Mouse (Mus musculus) gastrocnemius, postnatal 14 days (tissue): ENCODE measurements around the gene Krt16. TPM values are rescaled to one million over a fixed set of nuclear protein-coding genes. Genes with fewer than 3 reads are reported as not detected.
"Not testable (repeated sequence)": the region's sequence is repeated elsewhere in the genome, so short reads cannot be mapped to it uniquely, and the experiment has no call there.

Experiments
- DNase-seq: peaks from one replicate; pipeline ENCODE4 v3.0.0; 2021; ENCODE audit warnings: mixed read lengths
- intact Hi-C: fragments of 180-260 bp; cut with DNase I; formaldehyde crosslinking; loops from one replicate; pipeline ENCODE4 v1.15.1; 2025; ENCODE audit warnings: low total_unique reads
- total RNA-seq, 2 experiments: library from RNA; stranded (reverse); gene quantifications; 2 replicates each; pipeline ENCODE4 v1.2.3; 2021

Krt16 gene
- total RNA-seq, 2 experiments from 2014 or later = not detected

GRCm38 (mm10) chr11:100260514-100261234 is 12.0 kb upstream of the Krt16 start, which contains the start of gene Krt17:
Krt17 (minus strand) TSS chr11:100261029.
- intact Hi-C loops = no loop called here
- no peak for DNase-seq

GRCm38 (mm10) chr11:100259079-100259478 is 10.4 kb upstream of the Krt16 start:
- DNase-seq = no peak
- intact Hi-C loops = no loop called here

GRCm38 (mm10) chr11:100257967-100258366 is 9.3 kb upstream of the Krt16 start:
- DNase-seq = no peak
- intact Hi-C loops = no loop called here

GRCm38 (mm10) chr11:100255514-100255913 is 6.8 kb upstream of the Krt16 start:
- intact Hi-C loops = no loop called here
- no peak for DNase-seq

GRCm38 (mm10) chr11:100254360-100255090 is 5.8 kb upstream of the Krt16 start:
- intact Hi-C loops = no loop called here
- DNase-seq = no peak

- intact Hi-C loops, DNase-seq: not testable (repeated sequence)
These were observed 2.2 kb downstream of the Krt16 start for GRCm38 (mm10) chr11:100246471-100246870.

- DNase-seq, intact Hi-C loops: not testable (repeated sequence)
These were observed 8.4 kb downstream of the Krt16 start for GRCm38 (mm10) chr11:100240272-100240671.

- intact Hi-C loops = no loop called here
- DNase-seq = no peak
These were observed 27.0 kb downstream of the Krt16 start for GRCm38 (mm10) chr11:100221741-100222140.

GRCm38 (mm10) chr11:100219304-100219703 is 29.4 kb downstream of the Krt16 start:
- intact Hi-C loops = no loop called here
- no peak for DNase-seq

GRCm38 (mm10) chr11:100208542-100208941 is 40.2 kb downstream of the Krt16 start:
- DNase-seq = no peak
- intact Hi-C loops = no loop called here

- intact Hi-C loops = no loop called here
- no peak for DNase-seq
These were observed 41.2 kb downstream of the Krt16 start, which contains the start of gene Krt14 for GRCm38 (mm10) chr11:100207498-100207897. Krt14 (minus strand) TSS chr11:100207548.

- intact Hi-C loops = no loop called here
- DNase-seq = no peak
These were observed 45.3 kb downstream of the Krt16 start for GRCm38 (mm10) chr11:100203448-100203847.

GRCm38 (mm10) chr11:100202906-100203305 is 45.8 kb downstream of the Krt16 start:
- DNase-seq = no peak
- intact Hi-C loops = no loop called here

- no peak for DNase-seq
- intact Hi-C loops = no loop called here
These were observed 48.4 kb downstream of the Krt16 start for GRCm38 (mm10) chr11:100200104-100200820.

GRCm38 (mm10) chr11:100198666-100199065 is 50.0 kb downstream of the Krt16 start:
- intact Hi-C loops = no loop called here
- no peak for DNase-seq

Other genes starting within 250 kb of the Krt16 start
- under 1 TPM in 1 of 2 experiments, not detected in 1; 0.16 TPM for gene Krt33a, start 232.7 kb downstream of the Krt16 start, total RNA-seq
- under 1 TPM in 1 of 2 experiments, not detected in 1; 0.31 TPM for gene Krt33b, start 219.0 kb downstream of the Krt16 start, total RNA-seq
- not detected for gene Krt34, start 207.3 kb downstream of the Krt16 start, total RNA-seq
- gene Krt31, start 198.4 kb downstream of the Krt16 start, total RNA-seq = not detected
- gene Krt32, start 160.7 kb downstream of the Krt16 start, total RNA-seq = not detected
- gene Krt35, start 152.7 kb downstream of the Krt16 start, total RNA-seq = not detected
- gene Krt36, start 143.3 kb downstream of the Krt16 start, total RNA-seq = not detected
- gene Krt13, start 127.3 kb downstream of the Krt16 start, total RNA-seq = not detected
- gene Krt15, start 113.0 kb downstream of the Krt16 start, total RNA-seq = not detected
- gene Krt19, start 100.2 kb downstream of the Krt16 start, total RNA-seq = under 1 TPM; 0.38 to 0.51 TPM
- not detected for gene Krt9, start 55.7 kb downstream of the Krt16 start, total RNA-seq
- not detected for gene Krt14, start 41.4 kb downstream of the Krt16 start, total RNA-seq
- gene Krt17, start 12.1 kb upstream of the Krt16 start, total RNA-seq = not detected
- not detected for gene Krt42, start 21.0 kb upstream of the Krt16 start, total RNA-seq
- gene Eif1, start 71.0 kb upstream of the Krt16 start, total RNA-seq = 100 to 1,000 TPM; 781 to 791 TPM
- not detected for gene Gast, start 85.5 kb upstream of the Krt16 start, total RNA-seq
- under 1 TPM; 0.66 to 0.82 TPM for gene Hap1, start 107.2 kb upstream of the Krt16 start, total RNA-seq
- gene Jup, start 148.9 kb upstream of the Krt16 start, total RNA-seq = 10 to 100 TPM; 88.5 to 89.4 TPM
- gene P3h4, start 165.9 kb upstream of the Krt16 start, total RNA-seq = 10 to 100 TPM; 10.9 to 12.0 TPM
- 10 to 100 TPM; 26.1 to 31.3 TPM for gene Fkbp10, start 166.8 kb upstream of the Krt16 start, total RNA-seq
- 10 to 100 TPM; 13.2 to 13.3 TPM for gene Nt5c3b, start 192.9 kb upstream of the Krt16 start, total RNA-seq
- under 1 TPM; 0.33 to 0.43 TPM for gene Klhl10, start 193.0 kb upstream of the Krt16 start, total RNA-seq
- gene Klhl11, start 223.8 kb upstream of the Krt16 start, total RNA-seq = 1 to 10 TPM; 6.5 to 6.9 TPM